Mouse (Mus musculus) thymus, postnatal 0 days (tissue): Measurements from ENCODE around the gene C2cd2l. TPM values are rescaled to one million over a fixed set of nuclear protein-coding genes. Genes with fewer than 3 reads are reported as not detected.
A peak's percentile ranks its signal among the peaks of the same experiment; 100 is the strongest.

Source experiments
- DNase-seq: peaks from one replicate; pipeline ENCODE4 v3.0.0-alpha.2; 2015; ENCODE audit warnings: low spot score
- microRNA-seq: library from miRNA; unstranded; fragments of <30 nt; microRNA quantifications from one replicate; pipeline ENCODE4, GENCODE M21; 2016; ENCODE audit warnings: borderline number of aligned reads
- polyA plus RNA-seq: library from polyadenylated mRNA; unstranded; fragments of >200 nt; fragmentation: Nextera tagmentation; extraction: Ambion mirVana; gene quantifications from 2 replicates; pipeline ENCODE4 v1.2.1, GENCODE M21; 2015

Gene C2cd2l
- polyA plus RNA-seq, 1 experiment from 2014 or later = 11.2 TPM

DNA sequence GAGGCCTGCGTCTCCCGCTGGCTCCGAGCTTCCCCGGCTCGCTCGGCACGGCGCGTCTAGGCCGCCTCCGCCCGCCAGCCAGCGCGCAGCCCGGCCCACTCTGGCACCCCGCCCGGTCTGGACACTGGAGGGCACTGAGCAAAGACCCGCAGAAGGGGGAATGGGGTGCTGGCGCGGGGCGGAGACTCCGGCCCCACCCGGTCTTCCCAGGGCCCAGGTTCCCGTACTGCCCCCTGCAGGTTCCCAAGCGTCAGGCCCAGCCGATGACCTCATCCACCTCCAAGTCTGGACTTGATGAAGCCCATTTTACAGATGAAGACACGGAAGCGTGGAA lies 52.1 kb downstream of the C2cd2l start:
- peak; percentile 83 for DNase-seq

DNA sequence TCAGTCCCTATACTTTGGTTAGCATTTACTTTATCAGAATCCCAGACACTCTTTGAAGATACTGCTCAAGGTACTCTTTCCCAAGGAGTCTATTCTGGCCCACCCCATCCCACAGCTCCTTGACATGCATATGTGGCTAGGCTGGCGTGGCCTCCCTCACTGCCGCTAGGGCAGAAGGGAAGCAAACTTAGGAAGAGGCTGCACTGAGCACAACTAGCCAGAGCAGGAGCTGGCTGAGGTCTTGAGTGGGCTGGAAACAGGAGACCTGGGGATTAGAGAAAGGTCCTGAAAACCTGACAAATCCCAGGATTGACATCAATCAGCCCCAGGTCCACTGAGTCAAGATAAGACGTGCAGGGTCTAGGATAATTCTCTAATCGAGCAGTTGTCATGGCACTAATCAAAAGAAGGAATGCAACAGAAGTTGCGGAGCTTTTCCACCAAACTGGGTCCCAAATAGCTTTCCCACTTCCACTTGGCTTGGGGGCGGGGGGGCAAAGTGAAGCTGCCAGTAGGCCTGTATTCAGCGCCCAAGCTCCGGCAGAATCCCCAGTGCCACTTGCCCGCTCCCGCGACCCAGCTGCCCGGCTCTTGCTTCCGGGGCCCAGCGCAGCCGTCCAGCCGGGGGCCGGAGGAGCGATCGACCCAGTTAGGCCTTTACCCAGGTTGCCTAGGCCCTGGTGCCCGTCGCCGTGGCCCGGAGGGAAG lies 52.6 kb downstream of the C2cd2l start:
- no peak for DNase-seq

DNA sequence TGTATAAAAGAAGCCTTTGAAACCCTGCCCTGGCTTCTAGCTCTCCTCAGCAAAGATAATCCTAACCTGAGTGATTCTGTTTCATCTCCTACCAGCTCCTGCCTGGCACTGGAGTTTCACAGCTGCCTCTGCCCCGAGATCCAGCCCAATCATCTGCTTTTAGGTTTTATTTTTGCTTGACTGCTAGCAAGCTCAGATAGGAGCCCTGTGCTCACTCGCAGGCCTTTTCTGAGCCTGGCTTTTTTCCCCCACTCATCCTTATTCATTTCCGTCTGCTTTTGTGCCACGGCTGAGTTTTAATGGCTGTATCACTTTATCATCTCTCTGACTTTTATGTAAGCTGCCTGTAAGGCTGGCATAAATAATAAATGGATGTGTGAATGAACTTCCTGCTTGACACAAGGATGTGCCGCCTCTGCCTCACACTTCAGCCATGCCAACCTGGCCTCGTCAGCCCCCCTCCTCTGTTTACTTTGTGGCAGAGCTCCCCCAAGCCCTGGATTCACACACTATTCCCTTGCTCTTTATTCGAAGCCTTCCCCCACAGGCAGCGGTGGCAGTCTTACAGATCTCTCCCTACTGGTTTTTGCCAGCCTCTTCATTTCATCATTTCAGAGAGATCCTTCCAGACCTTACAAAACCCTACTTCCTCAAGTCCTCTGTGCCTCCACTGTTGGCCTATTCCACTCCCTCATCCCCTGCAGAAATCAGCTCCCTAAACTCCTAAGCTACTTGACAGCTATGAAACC lies 53.4 kb downstream of the C2cd2l start:
- DNase-seq = no peak

DNA sequence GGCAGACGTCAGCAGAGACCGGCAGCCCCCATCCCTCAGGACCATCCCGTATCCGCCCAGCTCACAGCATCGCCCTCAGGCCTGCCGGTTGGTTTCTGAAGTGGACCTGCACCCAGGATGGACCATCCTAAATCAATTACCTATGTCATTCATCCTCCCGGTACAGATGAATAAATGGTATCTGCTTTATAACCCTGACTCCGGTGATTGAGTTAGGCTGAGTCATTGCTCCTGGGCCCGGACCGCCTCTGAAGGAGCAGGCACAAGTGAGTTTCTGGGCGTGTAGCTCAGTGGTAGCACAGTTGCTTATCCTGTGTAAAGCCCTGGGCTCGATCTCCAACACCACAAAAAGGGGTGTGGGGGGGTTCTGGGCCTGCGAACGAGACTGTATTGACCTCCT lies 58.7 kb downstream of the C2cd2l start:
- DNase-seq = no peak

Small RNA genes lying within 50 kb of the gene (microRNA-seq; reads per million reads assigned to microRNA genes)
- 2.1 reads per million for gene Gm44335

Other genes with a start within 250 kb of the C2cd2l start
- gene Mfrp, start 218.6 kb downstream of the C2cd2l start, polyA plus RNA-seq = not detected in 2 replicates
- 1.2 and 2.0 TPM in 2 replicates for gene C1qtnf5, start 213.0 kb downstream of the C2cd2l start, polyA plus RNA-seq
- 0.05 and 0.10 TPM in 2 replicates for gene Gm49380, start 206.8 kb downstream of the C2cd2l start, polyA plus RNA-seq
- gene Rnf26, start 206.8 kb downstream of the C2cd2l start, polyA plus RNA-seq = 52.3 and 53.4 TPM in 2 replicates
- 6.9 and 7.9 TPM in 2 replicates for gene Mcam, start 185.8 kb downstream of the C2cd2l start, polyA plus RNA-seq
- 51.9 and 60.4 TPM in 2 replicates for gene Cbl, start 86.2 kb downstream of the C2cd2l start, polyA plus RNA-seq
- gene Ccdc153, start 79.6 kb downstream of the C2cd2l start, polyA plus RNA-seq = 8.1 TPM in 2 replicates
- 0.45 and 0.49 TPM in 2 replicates for gene Pdzd3, start 68.8 kb downstream of the C2cd2l start, polyA plus RNA-seq
- 5.9 and 6.3 TPM in 2 replicates for gene Nlrx1, start 51.7 kb downstream of the C2cd2l start, polyA plus RNA-seq
- gene Abcg4, start 31.7 kb downstream of the C2cd2l start, polyA plus RNA-seq = 0.09 and 0.12 TPM in 2 replicates
- 22.4 and 22.6 TPM in 2 replicates for gene Hinfp, start 14.6 kb downstream of the C2cd2l start, polyA plus RNA-seq
- gene Dpagt1, start 5.7 kb upstream of the C2cd2l start, polyA plus RNA-seq = 25.7 and 25.8 TPM in 2 replicates
- 454 and 470 TPM in 2 replicates for gene H2afx, start 14.4 kb upstream of the C2cd2l start, polyA plus RNA-seq
- 74.7 and 79.0 TPM in 2 replicates for gene Hmbs, start 23.9 kb upstream of the C2cd2l start, polyA plus RNA-seq
- 30.1 and 30.5 TPM in 2 replicates for gene Vps11, start 41.4 kb upstream of the C2cd2l start, polyA plus RNA-seq
- gene Hyou1, start 59.2 kb upstream of the C2cd2l start, polyA plus RNA-seq = 13.1 and 18.5 TPM in 2 replicates
- 16.4 and 18.1 TPM in 2 replicates for gene Slc37a4, start 76.6 kb upstream of the C2cd2l start, polyA plus RNA-seq
- gene Rps25, start 86.9 kb upstream of the C2cd2l start, polyA plus RNA-seq = 3,300 and 3,396 TPM in 2 replicates
- gene Trappc4, start 87.3 kb upstream of the C2cd2l start, polyA plus RNA-seq = 166 and 171 TPM in 2 replicates
- gene Ccdc84, start 98.3 kb upstream of the C2cd2l start, polyA plus RNA-seq = 24.6 and 27.0 TPM in 2 replicates
- gene Foxr1, start 120.9 kb upstream of the C2cd2l start, polyA plus RNA-seq = not detected in 2 replicates
- gene Upk2, start 134.7 kb upstream of the C2cd2l start, polyA plus RNA-seq = 0.69 and 1.5 TPM in 2 replicates
- 3.2 and 4.4 TPM in 2 replicates for gene Bcl9l, start 162.5 kb upstream of the C2cd2l start, polyA plus RNA-seq
- gene Cxcr5, start 241.6 kb upstream of the C2cd2l start, polyA plus RNA-seq = 1.4 and 1.5 TPM in 2 replicates